Mouse (Mus musculus) embryonic facial prominence, embryonic 11.5 days (tissue): ENCODE data around the gene Tsnaxip1. TPM values are rescaled to one million over a fixed set of nuclear protein-coding genes. Genes with fewer than 3 reads are reported as not detected.
A peak's percentile ranks its signal among the peaks of the same experiment; 100 is the strongest.
"Not testable (repeated sequence)": the region's sequence is repeated elsewhere in the genome, so short reads cannot be mapped to it uniquely, and the experiment has no call there.

Source experiments
- ATAC-seq: fragments of 200-750 bp; cut with Nextera tagmentation; replicated peaks from 2 replicates; pipeline ENCODE4 v1.8.0; 2017; ENCODE audit warnings: low read depth; ENCODE audit not compliant: insufficient number of reproducible peaks, low FRiP score, low TSS enrichment
- DNase-seq: peaks from one replicate; pipeline ENCODE4 v3.0.0-alpha.2; 2015; ENCODE audit warnings: low spot score
- H3K27ac ChIP-seq: fragments of 300-500 bp; sonication (generic); replicated peaks from 2 replicates; pipeline ENCODE4 v1.5.1; 2014; ENCODE audit warnings: mild to moderate bottlenecking, low read depth, low read length, control low read depth
- H3K27me3 ChIP-seq: fragments of 300-500 bp; sonication (generic); 2 replicates; pipeline ENCODE4 v1.6.1; 2014; ENCODE audit warnings: mild to moderate bottlenecking, low read length, moderate library complexity, mixed read lengths; ENCODE audit not compliant: control insufficient read depth, insufficient read depth
- H3K36me3 ChIP-seq: fragments of 300-500 bp; sonication (generic); replicated peaks from 2 replicates; pipeline ENCODE4 v1.6.1; 2014; ENCODE audit warnings: low read depth, mild to moderate bottlenecking, low read length, moderate library complexity, mixed read lengths; ENCODE audit not compliant: control insufficient read depth, insufficient read depth
- H3K4me1 ChIP-seq: fragments of 300-500 bp; sonication (generic); 2 replicates; pipeline ENCODE4 v1.6.1; 2014; ENCODE audit warnings: low read length, mixed read lengths; ENCODE audit not compliant: control insufficient read depth, insufficient read depth
- H3K4me2 ChIP-seq: fragments of 300-500 bp; sonication (generic); 2 replicates; pipeline ENCODE4 v1.6.1; 2014; ENCODE audit warnings: low read depth, mild to moderate bottlenecking, control low read depth, low read length, moderate library complexity
- H3K4me3 ChIP-seq: fragments of 300-500 bp; sonication (generic); 2 replicates; pipeline ENCODE4 v1.5.1; 2014; ENCODE audit warnings: low read depth, low read length, control low read depth
- H3K9ac ChIP-seq: fragments of 300-500 bp; sonication (generic); replicated peaks from 2 replicates; pipeline ENCODE4 v1.6.1; 2014; ENCODE audit warnings: mild to moderate bottlenecking, control low read depth, low read length
- H3K9me3 ChIP-seq: fragments of 300-500 bp; sonication (generic); replicated peaks from 2 replicates; pipeline ENCODE4 v1.6.1; 2016; ENCODE audit warnings: mild to moderate bottlenecking, low read length, inconsistent platforms, mixed read lengths; ENCODE audit not compliant: control insufficient read depth
- WGBS: fragments of 180-500 bp; shearing (Covaris S2); extraction: QIAGEN DNeasy Blood & Tissue Kit; methylation state at CpG from one replicate; pipeline ENCODE4 v1.1.7; 2014; 5-methylcytosine and 5-hydroxymethylcytosine counted together
- polyA plus RNA-seq: library from polyadenylated mRNA; unstranded; fragments of >200 nt; fragmentation: Nextera tagmentation; extraction: Ambion mirVana; gene quantifications from 2 replicates; pipeline ENCODE4 v1.2.1, GENCODE M21; 2014

The Tsnaxip1 gene
- polyA plus RNA-seq, 1 experiment from 2014 or later: 0.27 TPM

DNA sequence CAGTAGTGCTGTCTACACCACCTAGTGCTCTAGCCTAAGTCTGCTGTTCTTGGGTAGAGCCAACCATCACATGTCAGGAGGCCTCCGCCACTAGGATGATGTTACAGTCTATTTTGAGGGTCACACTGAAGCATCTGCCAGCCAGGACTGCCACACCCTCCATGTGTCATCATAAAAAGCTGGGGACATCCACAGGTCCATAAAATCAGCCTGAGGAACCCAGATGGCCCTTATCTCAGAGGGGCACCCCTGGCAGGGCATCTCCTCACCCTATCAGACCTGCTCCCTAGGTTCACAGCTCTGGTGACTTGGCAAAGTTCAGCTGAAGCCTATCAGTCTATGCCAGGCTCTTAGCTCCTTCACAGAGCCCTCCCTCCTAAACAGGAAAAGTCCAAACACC lies 6.6 kb upstream of the Tsnaxip1 start:
- 100% methylated on average over 1 of the region's 1 CpGs for WGBS
- H3K4me2 ChIP-seq: no peak overlapping the region
- no peaks in the 10 kb centered on the region for H3K27me3 ChIP-seq
- DNase-seq (no peak), ATAC-seq (peak; percentile 70)
- H3K9me3 ChIP-seq: no peaks in the 10 kb centered on the region
- no peak overlapping the region for H3K27ac ChIP-seq
- H3K9ac ChIP-seq: no peak overlapping the region
- no peaks in the 10 kb centered on the region for H3K4me1 ChIP-seq
- peaks cover 3% of the 10 kb centered on the region for H3K36me3 ChIP-seq
- H3K4me3 ChIP-seq: no peak overlapping the region

DNA sequence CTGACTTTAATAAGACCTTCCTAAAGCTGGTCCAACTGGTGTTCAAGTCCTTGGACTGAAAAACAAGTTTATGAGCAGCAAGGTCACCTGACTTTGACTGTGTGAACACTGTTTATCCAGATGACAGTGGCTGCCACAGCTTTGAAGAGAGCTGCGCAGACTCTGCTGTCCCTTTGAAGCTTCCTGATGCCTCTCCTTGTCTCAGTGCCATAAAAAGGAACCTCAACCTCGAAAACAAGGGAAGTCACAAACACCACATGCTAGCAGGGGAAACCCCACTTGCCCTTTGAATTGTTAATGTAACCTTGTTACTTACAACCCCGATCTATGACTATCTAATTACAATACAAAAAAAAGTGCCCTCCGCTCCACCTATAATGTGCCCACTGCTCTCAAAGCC lies 2.0 kb upstream of the Tsnaxip1 start:
- Histone ChIP-seq H3K9me3 (no peaks in the 10 kb centered on the region), H3K4me1 (no peaks in the 10 kb centered on the region), H3K9ac (no peak overlapping the region), H3K4me2 (peak overlapping the region; percentile 78; the same call in 1 of the 2 replicates), H3K27me3 (no peaks in the 10 kb centered on the region), H3K4me3 (no peak overlapping the region; the same call in 1 of the 2 replicates), H3K36me3 (peaks cover 3% of the 10 kb centered on the region), H3K27ac (no peak overlapping the region)
- WGBS: 82% methylated on average over 4 of the region's 4 CpGs
- no peak for DNase-seq
- ATAC-seq: no peak

DNA sequence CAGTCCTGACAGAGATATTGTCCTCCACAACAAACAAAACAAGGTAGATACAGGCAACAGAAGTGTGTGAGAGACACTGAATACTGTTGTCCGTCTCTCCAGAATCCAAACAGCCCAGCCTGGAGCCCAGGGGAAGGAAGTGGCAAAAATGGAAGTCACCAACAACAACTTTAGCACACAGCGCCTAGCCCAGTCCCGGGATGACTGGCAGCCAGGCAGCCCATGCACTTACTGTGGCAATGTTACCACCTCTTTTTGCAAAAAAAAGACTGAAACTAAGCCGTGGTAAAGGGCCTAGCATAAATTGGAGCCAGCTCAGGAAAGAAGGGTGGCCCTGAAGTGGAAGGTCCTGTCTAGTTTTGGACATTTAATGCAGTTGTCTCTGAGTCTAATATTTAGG lies 1.2 kb upstream of the Tsnaxip1 start:
- Histone ChIP-seq H3K27me3 (no peaks in the 10 kb centered on the region), H3K9me3 (no peaks in the 10 kb centered on the region), H3K27ac (no peak overlapping the region), H3K4me2 (peak overlapping the region; percentile 78), H3K4me3 (peak overlapping the region; percentile 86), H3K4me1 (no peaks in the 10 kb centered on the region), H3K36me3 (peaks cover 3% of the 10 kb centered on the region), H3K9ac (peak overlapping the region; percentile 85)
- WGBS: 10% methylated on average over 4 of the region's 4 CpGs
- ATAC-seq (no peak), DNase-seq (no peak)

GRCm38 (mm10) chr8:105833740-105834139 lies 6.2 kb downstream of the Tsnaxip1 start:
- not testable (repeated sequence) for H3K9ac ChIP-seq, H3K27me3 ChIP-seq, H3K4me3 ChIP-seq, H3K36me3 ChIP-seq, H3K4me1 ChIP-seq, H3K4me2 ChIP-seq, H3K9me3 ChIP-seq, ATAC-seq, DNase-seq, H3K27ac ChIP-seq
- WGBS: 78% methylated on average over 2 of the region's 2 CpGs

- Histone ChIP-seq H3K9ac (no peak overlapping the region), H3K9me3 (no peaks in the 10 kb centered on the region), H3K4me2 (no peak overlapping the region), H3K36me3 (no peaks in the 10 kb centered on the region), H3K27me3 (no peaks in the 10 kb centered on the region), H3K27ac (no peak overlapping the region), H3K4me1 (no peaks in the 10 kb centered on the region), H3K4me3 (no peak overlapping the region)
- ATAC-seq (no peak), DNase-seq (peak; percentile 61)
- WGBS: 26% methylated on average over 11 of the region's 11 CpGs
Observed at GRCm38 (mm10) chr8:105835318-105835717, 7.8 kb downstream of the Tsnaxip1 start.

DNA sequence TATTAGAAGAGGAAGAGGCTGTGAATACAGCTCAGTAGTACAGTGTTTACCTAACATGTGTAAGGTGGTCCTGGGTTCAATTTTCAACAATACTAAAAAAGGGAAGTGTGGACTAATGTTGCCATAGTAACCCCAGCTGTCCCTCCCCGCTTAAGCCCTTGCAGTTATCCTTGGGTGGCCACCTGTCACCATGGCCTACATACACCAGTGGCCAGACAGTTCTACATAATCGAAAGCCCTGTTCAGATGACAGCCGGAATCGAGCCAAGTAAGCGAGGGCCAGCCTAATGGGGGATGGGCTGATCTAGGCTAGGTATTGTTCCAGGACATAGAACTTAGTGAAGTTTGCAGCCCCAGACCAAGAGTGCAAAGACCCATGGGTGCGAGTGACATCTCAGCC lies 9.5 kb downstream of the Tsnaxip1 start:
- WGBS: 81% methylated on average over 6 of the region's 6 CpGs
- H3K9me3 ChIP-seq: no peaks in the 10 kb centered on the region
- no peak for ATAC-seq

GRCm38 (mm10) chr8:105839209-105839608 lies 11.7 kb downstream of the Tsnaxip1 start:
- no peaks in the 10 kb centered on the region for H3K27me3 ChIP-seq
- H3K27ac ChIP-seq: no peak overlapping the region
- no peaks in the 10 kb centered on the region for H3K4me1 ChIP-seq
- H3K4me2 ChIP-seq: no peak overlapping the region
- ATAC-seq (no peak), DNase-seq (no peak)
- H3K9me3 ChIP-seq: no peaks in the 10 kb centered on the region
- H3K4me3 ChIP-seq: no peak overlapping the region
- H3K9ac ChIP-seq: no peak overlapping the region
- WGBS: 91% methylated on average over 5 of the region's 5 CpGs
- H3K36me3 ChIP-seq: peaks cover 7% of the 10 kb centered on the region

More for the DNA sequence above, 9.5 kb downstream of the Tsnaxip1 start:
- H3K36me3 ChIP-seq: no peaks in the 10 kb centered on the region; the same call in 1 of the 2 replicates
- no peak for DNase-seq
- no peaks in the 10 kb centered on the region for H3K4me1 ChIP-seq
- H3K27ac ChIP-seq: no peak overlapping the region
- H3K4me3 ChIP-seq: no peak overlapping the region
- no peak overlapping the region for H3K4me2 ChIP-seq
- no peaks in the 10 kb centered on the region for H3K27me3 ChIP-seq
- H3K9ac ChIP-seq: no peak overlapping the region

DNA sequence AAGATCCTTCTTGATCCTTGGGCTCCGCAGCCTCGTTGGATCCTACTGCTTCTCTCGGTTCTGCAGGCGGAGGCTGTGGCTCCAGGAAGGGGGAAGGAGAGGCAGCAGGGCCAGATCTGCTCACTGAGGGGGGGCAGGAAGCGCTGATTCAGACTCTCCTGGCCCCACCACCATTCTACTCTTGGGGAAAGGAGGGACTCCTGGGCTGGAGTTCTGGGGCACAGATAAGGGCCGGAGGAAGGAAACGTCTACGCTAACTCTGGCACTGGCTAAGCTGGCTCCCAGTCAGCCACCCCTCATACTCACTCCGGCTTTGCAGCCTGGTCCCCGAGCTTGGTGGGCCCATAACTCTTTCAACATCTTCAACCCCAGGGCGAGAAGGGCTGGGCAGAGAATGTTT lies 19.1 kb downstream of the Tsnaxip1 start:
- peaks cover 2% of the 10 kb centered on the region; the same call in 1 of the 2 replicates for H3K4me1 ChIP-seq
- no peak overlapping the region for H3K27ac ChIP-seq
- H3K27me3 ChIP-seq: no peaks in the 10 kb centered on the region
- no peak overlapping the region for H3K4me3 ChIP-seq
- no peak for DNase-seq
- no peak for ATAC-seq
- H3K9ac ChIP-seq: no peak overlapping the region
- peaks cover 27% of the 10 kb centered on the region for H3K36me3 ChIP-seq
- H3K4me2 ChIP-seq: no peak overlapping the region
- no peaks in the 10 kb centered on the region for H3K9me3 ChIP-seq
- 94% methylated on average over 11 of the region's 11 CpGs for WGBS
